Mouse (Mus musculus): ENCODE data around the gene D10Jhu81e. TPM values are rescaled to one million over a fixed set of nuclear protein-coding genes. Genes with fewer than 3 reads are reported as not detected.
A peak's percentile ranks its signal among the peaks of the same experiment; 100 is the strongest.
"Not testable (repeated sequence)": the region's sequence is repeated elsewhere in the genome, so short reads cannot be mapped to it uniquely, and the experiment has no call there.

Gene D10Jhu81e
- polyA plus RNA-seq (2015; fragmentation: Nextera tagmentation; extraction: Ambion mirVana) = 31.2 and 34.5 TPM in 2 replicates

DNA sequence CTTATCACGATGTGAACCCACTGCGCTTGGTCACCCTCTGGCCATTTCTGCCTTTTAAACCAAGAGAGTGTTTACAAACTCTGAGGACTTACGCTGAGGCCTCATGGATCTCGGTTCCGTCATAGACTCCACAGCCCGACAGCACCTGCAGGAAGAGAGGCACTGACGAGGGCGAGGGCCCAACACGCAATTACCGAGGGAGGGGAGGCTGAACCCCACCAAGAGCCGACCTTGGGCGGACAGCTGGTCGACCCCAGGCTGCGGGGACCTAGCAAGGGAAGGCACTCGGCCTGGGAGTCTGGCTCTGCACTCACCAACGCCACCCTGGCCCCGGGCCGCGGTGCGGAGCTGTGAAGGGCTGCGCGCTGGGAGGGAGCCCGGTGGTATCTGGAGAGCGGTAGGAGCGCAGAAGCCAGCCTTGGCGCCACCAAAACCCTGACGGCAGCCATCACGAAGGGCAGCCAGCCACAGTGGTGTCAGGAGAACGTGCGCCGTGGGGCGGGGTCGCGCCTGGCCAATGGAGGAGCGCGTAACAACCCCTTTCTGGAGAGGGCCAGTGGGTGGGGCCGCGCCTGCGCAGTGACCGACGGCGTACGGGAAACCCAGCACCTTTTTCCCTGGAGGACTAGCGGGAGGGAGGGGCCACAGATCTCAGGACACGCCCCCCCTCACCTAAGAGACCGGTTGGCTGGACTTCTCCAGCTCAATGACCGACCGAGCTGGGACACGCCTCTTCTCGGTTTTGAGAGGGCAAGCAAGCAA lies at the start of gene D10Jhu81e:
D10Jhu81e (minus strand) TSS at position 502 of the 762 bp plus-strand sequence.
- peak within 1 kb of the TSS; percentile 85 for H3K4me2 ChIP-seq
- H3K9ac ChIP-seq (replicated peaks) = peak within 1 kb of the TSS; percentile 98
- H3K4me3 ChIP-seq (replicated peaks) = peak within 1 kb of the TSS; percentile 90
- peaks cover 72% of the 10 kb centered on the region for H3K36me3 ChIP-seq
- H3K27ac ChIP-seq (replicated peaks) = peak within 1 kb of the TSS; percentile 86
- peaks cover 39% of the 10 kb centered on the region for H3K4me1 ChIP-seq
- H3K27me3 ChIP-seq (replicated peaks) = no peaks in the 10 kb centered on the region
- 2% methylated on average over 50 of the region's 50 CpGs for WGBS
- peak; percentile 96 for ATAC-seq (ENCODE audit: low FRiP score)
- no peaks in the 10 kb centered on the region for H3K9me3 ChIP-seq (replicated peaks)

GRCm38 (mm10) chr10:78218576-78218975 lies 49.0 kb upstream of the D10Jhu81e start:
- no peak for ATAC-seq (ENCODE audit: low FRiP score)
- Histone ChIP-seq H3K36me3 (peaks cover 75% of the 10 kb centered on the region), H3K4me3 (replicated peaks) (no peak overlapping the region), H3K9me3 (replicated peaks) (no peaks in the 10 kb centered on the region), H3K27ac (replicated peaks) (no peak overlapping the region), H3K9ac (replicated peaks) (no peak overlapping the region), H3K4me1 (no peaks in the 10 kb centered on the region), H3K27me3 (replicated peaks) (no peaks in the 10 kb centered on the region), H3K4me2 (no peak overlapping the region)
- WGBS = 87% methylated on average over 6 of the region's 6 CpGs

DNA sequence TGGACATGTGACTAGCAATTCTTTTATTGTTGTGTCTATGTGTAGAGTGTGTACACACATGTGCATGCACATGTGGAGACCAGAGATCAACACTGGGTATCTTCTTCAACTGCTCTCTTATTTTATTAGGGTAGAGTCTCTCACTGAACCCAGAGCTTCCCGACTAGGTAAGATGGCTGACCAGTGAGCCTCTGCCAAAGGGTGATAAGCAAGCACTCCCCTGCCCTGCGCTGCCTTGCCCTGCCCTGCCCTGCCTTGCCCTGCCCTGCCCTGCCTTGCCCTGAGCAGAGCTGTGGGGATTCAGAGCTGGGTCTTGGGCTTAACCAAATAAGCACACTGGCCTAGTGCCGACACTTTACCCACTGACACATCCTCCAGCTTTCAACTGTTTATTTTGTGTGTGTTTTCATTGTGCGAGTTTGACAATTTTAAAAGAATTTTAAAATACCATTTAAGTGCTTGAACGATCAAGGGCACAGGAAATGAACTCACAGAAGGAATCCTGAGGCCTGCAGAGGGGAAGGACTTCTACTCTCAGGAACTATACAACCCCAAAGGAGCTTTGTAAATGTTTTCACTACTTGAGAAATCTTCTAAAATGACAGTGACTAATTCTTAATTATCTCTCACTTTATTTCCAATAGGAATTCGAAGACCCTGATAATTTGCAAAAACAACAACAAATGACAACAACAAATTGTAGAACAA lies 46.9 kb upstream of the D10Jhu81e start:
- no peak overlapping the region for H3K4me2 ChIP-seq
- H3K4me1 ChIP-seq = no peaks in the 10 kb centered on the region
- no peak overlapping the region for H3K27ac ChIP-seq (replicated peaks)
- H3K9ac ChIP-seq (replicated peaks) = no peak overlapping the region
- no peak for ATAC-seq (ENCODE audit: low FRiP score)
- H3K36me3 ChIP-seq = peaks cover 88% of the 10 kb centered on the region
- H3K27me3 ChIP-seq (replicated peaks) = no peaks in the 10 kb centered on the region
- H3K9me3 ChIP-seq (replicated peaks) = no peaks in the 10 kb centered on the region
- no peak overlapping the region for H3K4me3 ChIP-seq (replicated peaks)
- 91% methylated on average over 6 of the region's 6 CpGs for WGBS

- Histone ChIP-seq H3K36me3 (peaks cover 95% of the 10 kb centered on the region), H3K27ac (replicated peaks) (no peak overlapping the region), H3K9me3 (replicated peaks) (no peaks in the 10 kb centered on the region), H3K27me3 (replicated peaks) (no peaks in the 10 kb centered on the region), H3K4me2 (no peak overlapping the region), H3K9ac (replicated peaks) (no peak overlapping the region), H3K4me3 (replicated peaks) (no peak overlapping the region), H3K4me1 (no peaks in the 10 kb centered on the region)
- no peak for ATAC-seq (ENCODE audit: low FRiP score)
- WGBS = 97% methylated on average over 9 of the region's 9 CpGs
Measured at GRCm38 (mm10) chr10:78214371-78214770, 44.8 kb upstream of the D10Jhu81e start.

- WGBS = 70% methylated on average over 6 of the region's 6 CpGs
- no peak for ATAC-seq (ENCODE audit: low FRiP score)
- Histone ChIP-seq H3K27me3 (replicated peaks) (no peaks in the 10 kb centered on the region), H3K9ac (replicated peaks) (no peak overlapping the region), H3K4me1 (no peaks in the 10 kb centered on the region), H3K36me3 (peaks cover 96% of the 10 kb centered on the region), H3K4me2 (no peak overlapping the region), H3K27ac (replicated peaks) (no peak overlapping the region), H3K4me3 (replicated peaks) (no peak overlapping the region), H3K9me3 (replicated peaks) (no peaks in the 10 kb centered on the region)
Measured at GRCm38 (mm10) chr10:78211311-78211710, 41.7 kb upstream of the D10Jhu81e start.

GRCm38 (mm10) chr10:78201182-78201581 lies 31.6 kb upstream of the D10Jhu81e start:
- H3K9me3 ChIP-seq (replicated peaks) = no peaks in the 10 kb centered on the region
- no peak overlapping the region for H3K4me3 ChIP-seq (replicated peaks)
- H3K36me3 ChIP-seq = peaks cover 98% of the 10 kb centered on the region
- no peaks in the 10 kb centered on the region for H3K4me1 ChIP-seq
- 96% methylated on average over 4 of the region's 4 CpGs for WGBS
- no peak for ATAC-seq (ENCODE audit: low FRiP score)
- no peaks in the 10 kb centered on the region for H3K27me3 ChIP-seq (replicated peaks)
- H3K4me2 ChIP-seq = no peak overlapping the region
- H3K27ac ChIP-seq (replicated peaks) = no peak overlapping the region
- no peak overlapping the region for H3K9ac ChIP-seq (replicated peaks)

DNA sequence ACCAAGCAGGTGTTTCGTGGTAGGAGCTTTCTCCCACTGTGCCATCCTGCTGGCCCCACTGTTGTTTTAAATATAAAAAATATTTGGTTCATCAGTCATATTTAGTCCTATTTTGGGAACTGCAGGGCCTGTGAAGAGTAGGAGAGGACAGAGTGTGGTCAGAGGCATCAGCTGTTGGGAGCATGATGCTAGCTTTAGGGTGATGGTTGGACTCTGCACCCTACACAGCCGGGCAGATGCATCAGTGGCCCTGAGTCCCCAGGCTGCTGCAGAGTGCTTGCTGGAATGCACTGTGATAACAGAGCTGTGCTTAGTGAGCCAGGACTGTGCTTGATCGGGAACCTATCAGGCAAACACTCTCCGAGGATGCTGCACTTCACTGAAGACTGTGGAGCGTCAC lies 23.4 kb upstream of the D10Jhu81e start:
- Histone ChIP-seq H3K4me1 (no peaks in the 10 kb centered on the region), H3K27ac (replicated peaks) (no peak overlapping the region), H3K9ac (replicated peaks) (no peak overlapping the region), H3K4me2 (no peak overlapping the region), H3K9me3 (replicated peaks) (no peaks in the 10 kb centered on the region), H3K4me3 (replicated peaks) (no peak overlapping the region), H3K27me3 (replicated peaks) (no peaks in the 10 kb centered on the region), H3K36me3 (peaks cover 99% of the 10 kb centered on the region)
- no peak for ATAC-seq (ENCODE audit: low FRiP score)
- 96% methylated on average over 5 of the region's 5 CpGs for WGBS

DNA sequence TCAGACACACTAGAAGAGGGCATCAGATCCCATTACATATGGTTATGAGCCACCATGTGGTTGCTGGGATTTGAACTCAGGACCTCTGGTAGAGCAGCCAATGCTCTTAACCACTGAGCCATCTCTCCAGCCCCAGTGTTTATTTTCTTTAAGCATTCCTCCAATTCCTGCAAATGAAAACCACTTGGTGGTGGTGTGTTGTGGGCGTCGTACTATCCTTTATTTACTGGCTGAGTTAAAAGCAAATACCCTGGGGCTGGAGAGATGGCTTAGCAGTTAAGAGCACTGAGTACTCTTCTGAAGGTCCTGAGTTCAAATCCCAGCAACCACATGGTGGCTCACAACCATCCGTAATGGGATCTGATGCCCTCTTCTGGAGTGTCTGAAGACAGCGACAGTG lies 16.5 kb upstream of the D10Jhu81e start:
- WGBS = 92% methylated on average over 4 of the region's 4 CpGs
- ATAC-seq (ENCODE audit: low FRiP score); H3K9me3 ChIP-seq (replicated peaks); H3K4me3 ChIP-seq (replicated peaks); H3K27me3 ChIP-seq (replicated peaks); H3K9ac ChIP-seq (replicated peaks); H3K4me2 ChIP-seq; H3K27ac ChIP-seq (replicated peaks): not testable (repeated sequence)
- peaks cover 57% of the 10 kb centered on the region for H3K36me3 ChIP-seq
- peaks cover 19% of the 10 kb centered on the region for H3K4me1 ChIP-seq

DNA sequence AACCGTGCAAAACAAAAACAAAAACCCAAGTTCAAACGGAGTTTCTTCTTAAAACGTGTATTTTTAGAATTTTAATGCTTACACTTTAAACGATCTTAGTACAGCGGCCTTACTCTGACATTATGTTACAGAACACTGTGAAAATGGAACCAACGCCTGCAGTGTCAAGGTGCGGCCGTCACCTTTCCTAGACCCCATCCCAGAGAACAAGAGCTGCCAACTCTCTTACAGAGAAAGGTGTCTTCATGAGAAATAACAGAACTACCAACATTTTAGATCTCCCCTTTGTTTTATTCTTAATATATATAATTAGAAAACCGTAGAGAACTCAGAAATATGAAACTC lies 15.8 kb upstream of the D10Jhu81e start:
- H3K36me3 ChIP-seq = peaks cover 58% of the 10 kb centered on the region
- 27% methylated on average over 9 of the region's 9 CpGs for WGBS
- H3K27ac ChIP-seq (replicated peaks) = peak overlapping the region; percentile 79
- peak overlapping the region; percentile 82 for H3K4me3 ChIP-seq (replicated peaks)
- H3K4me2 ChIP-seq = peak overlapping the region; percentile 97
- no peak for ATAC-seq (ENCODE audit: low FRiP score)
- peak overlapping the region; percentile 53 for H3K9ac ChIP-seq (replicated peaks)
- H3K27me3 ChIP-seq (replicated peaks) = no peaks in the 10 kb centered on the region
- no peaks in the 10 kb centered on the region for H3K9me3 ChIP-seq (replicated peaks)
- peaks cover 19% of the 10 kb centered on the region for H3K4me1 ChIP-seq

- Histone ChIP-seq H3K27ac (replicated peaks) (peak within 1 kb of the TSS; percentile 79), H3K4me3 (replicated peaks) (peak within 1 kb of the TSS; percentile 82), H3K9me3 (replicated peaks) (no peaks in the 10 kb centered on the region), H3K9ac (replicated peaks) (peak within 1 kb of the TSS; percentile 53), H3K36me3 (peaks cover 58% of the 10 kb centered on the region), H3K4me2 (peak within 1 kb of the TSS; percentile 97), H3K27me3 (replicated peaks) (no peaks in the 10 kb centered on the region), H3K4me1 (peaks cover 19% of the 10 kb centered on the region)
- WGBS = 2% methylated on average over 47 of the region's 47 CpGs
- ATAC-seq (ENCODE audit: low FRiP score) = peak; percentile 96
Measured at GRCm38 (mm10) chr10:78184531-78185380, 15.2 kb upstream of the D10Jhu81e start, which contains the start of gene Pwp2. Pwp2 (minus strand) TSS chr10:78185149.

DNA sequence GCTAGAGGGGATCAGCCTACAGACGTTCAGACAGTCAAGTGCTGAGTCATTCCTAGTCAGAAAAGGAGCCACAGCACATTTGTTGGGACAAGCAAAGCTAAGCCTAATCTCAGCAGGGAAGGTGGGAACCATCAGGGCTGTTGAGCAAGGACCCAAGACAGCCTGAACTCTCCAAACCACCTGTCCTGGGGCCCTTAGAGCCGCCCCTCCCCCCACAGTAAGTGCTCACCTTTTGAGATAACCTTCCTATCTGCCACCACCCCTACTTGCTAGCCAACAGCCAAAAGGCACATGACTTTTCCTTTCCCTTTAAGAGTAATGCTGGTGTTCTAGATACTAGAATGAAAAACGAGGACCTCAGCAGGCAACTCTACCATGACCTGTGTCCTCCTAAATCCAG lies 14.0 kb upstream of the D10Jhu81e start:
- Histone ChIP-seq H3K27ac (replicated peaks) (no peak overlapping the region), H3K4me1 (peaks cover 19% of the 10 kb centered on the region), H3K9ac (replicated peaks) (no peak overlapping the region), H3K4me3 (replicated peaks) (no peak overlapping the region), H3K27me3 (replicated peaks) (no peaks in the 10 kb centered on the region), H3K36me3 (peaks cover 58% of the 10 kb centered on the region), H3K4me2 (no peak overlapping the region), H3K9me3 (replicated peaks) (no peaks in the 10 kb centered on the region)
- ATAC-seq (ENCODE audit: low FRiP score) = no peak
- 85% methylated on average over 3 of the region's 3 CpGs for WGBS

Data from neural tube, embryonic 15.5 days (tissue).